Mouse (Mus musculus): Measurements from ENCODE around the gene Ddhd1. TPM values are rescaled to one million over a fixed set of nuclear protein-coding genes. Genes with fewer than 3 reads are reported as not detected.

Gene Ddhd1
- total RNA-seq (2022), result 10 to 100 TPM in 3 of 4 experiments, 1 to 10 TPM in 1; 8.9 to 10.8 (median 10.3) TPM

DNA sequence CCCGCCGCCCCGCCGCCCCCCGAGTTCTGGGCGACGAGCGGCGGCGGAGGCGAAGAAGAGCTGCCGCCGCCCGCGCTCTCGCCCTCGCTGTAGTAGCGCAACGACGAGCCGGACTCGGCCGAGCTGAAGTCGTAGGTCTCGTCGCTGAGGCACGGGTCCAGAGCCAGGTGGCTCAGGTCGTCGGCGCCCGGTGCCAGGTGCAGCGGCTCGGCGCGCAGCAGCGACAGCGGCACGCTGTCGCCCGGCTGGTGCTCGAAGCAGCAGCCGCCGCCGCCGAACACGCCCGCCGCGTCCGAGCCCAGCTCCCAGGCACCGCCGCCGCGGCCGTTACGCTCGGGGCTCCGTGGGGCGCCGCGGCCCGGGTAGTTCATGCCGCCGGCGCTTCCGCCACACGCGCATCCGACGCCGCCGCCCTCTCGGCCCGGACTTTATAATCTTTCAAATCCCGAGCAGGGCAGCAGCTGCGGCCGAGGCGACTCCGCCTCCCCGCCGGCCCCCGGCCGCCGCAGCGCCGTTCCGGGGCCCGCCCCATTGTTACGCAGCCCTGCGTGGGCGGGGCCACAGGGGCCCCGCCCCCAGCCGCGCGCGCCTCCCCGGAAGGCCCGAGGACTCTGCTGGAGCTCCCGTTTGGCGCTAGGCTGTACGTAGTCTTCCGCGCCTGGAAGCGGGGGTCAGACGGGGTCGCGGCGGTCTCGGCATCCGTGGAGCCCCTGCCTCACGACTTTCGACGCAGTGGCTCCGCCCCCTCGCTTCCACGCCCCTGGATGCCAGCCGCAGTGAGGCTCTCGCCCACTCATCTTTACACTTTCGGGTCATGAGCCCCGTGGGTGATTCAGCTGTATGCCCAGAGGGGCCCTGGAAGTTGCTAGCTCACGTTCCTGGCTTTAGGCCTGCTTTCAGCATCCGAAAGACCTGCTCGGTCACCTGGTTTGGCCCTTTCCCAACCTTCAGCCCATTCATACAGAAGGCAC lies at the start of gene Ddhd1:
Gene Ddhd1, minus strand, starts transcription at position 503 of the 971 bp plus-strand sequence.
- peak; percentile 80 for DNase-seq (ENCODE audit: low spot score)

DNA sequence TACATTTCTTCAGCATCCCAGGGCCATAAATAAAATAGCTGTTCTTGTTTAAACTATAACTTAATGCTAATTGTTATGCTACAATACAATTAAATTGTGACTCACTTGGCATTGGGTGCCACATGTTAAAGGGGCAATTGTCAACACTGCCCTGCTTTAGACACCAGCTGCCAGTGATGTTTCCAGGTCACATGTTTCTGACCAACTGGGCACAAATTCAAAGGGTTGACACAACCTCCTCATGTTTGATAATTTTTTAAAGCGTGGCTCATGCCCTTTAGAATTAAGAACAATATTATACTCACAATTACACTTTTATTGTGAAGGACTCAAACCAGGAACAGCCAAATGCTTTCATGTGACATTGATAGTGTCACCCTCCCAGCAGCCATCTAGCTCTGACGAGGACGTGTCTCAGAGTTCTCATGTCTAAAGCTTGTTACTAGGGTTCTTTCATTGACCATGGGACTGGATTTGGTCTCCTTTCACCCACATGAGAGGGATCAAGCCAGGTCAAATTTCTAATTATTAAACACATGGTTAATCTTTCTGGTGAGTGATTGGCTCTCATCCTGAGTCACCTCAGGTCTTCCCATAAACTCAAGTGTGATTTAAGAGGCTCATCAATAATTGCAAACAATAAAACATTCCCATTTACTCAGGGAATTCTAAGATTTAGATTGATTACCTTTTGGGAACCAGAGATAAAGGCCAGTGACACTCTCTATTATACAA lies 49.4 kb upstream of the Ddhd1 start:
- DNase-seq (ENCODE audit: low spot score), result no peak

DNA sequence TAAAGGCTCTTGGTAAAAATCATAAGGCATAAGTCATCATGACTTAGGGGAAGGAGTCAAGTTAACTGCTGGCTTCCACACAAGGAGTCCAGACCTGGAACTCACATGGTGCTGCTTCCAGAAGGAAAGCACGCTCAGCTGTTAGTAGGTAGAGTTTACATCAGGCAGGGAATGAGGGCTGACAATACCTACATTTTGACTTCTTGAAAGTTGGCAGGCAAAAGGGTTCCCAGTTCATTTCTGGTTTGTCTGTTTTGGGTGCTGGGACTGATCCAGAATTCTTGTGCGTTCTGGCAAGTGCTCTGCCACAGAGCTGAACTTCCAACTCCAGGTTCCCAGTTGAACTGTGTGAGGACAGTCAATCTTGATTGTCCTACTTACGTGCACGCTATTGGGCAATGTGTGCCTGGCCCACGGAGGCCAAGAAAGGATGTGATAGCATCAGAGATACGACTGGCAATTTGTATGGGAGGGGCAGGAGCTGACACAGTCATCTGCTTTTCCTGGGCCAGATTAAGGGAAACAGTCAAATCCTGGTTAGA lies 42.2 kb upstream of the Ddhd1 start:
- peak; percentile 15 for DNase-seq (ENCODE audit: low spot score)

DNA sequence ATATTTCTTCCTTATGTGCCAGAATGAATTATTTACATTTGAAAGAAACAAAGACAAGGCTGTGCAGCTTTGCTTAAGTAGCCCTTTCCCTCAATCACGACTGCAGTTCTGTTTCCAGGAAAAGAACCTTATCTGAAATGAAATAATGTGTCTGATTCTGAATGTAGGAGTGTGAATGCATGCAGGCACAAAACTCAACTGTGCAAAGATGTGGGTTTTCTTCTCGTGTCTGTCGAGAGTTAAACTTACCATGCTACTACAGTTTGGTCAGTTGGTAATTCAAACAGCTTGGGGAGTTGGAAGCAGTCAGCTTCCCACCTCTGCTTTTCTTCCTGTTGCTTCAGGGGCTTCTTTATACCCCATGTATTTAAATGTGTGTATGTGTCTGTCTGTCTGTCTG lies 40.9 kb upstream of the Ddhd1 start:
- DNase-seq (ENCODE audit: low spot score), result no peak

DNA sequence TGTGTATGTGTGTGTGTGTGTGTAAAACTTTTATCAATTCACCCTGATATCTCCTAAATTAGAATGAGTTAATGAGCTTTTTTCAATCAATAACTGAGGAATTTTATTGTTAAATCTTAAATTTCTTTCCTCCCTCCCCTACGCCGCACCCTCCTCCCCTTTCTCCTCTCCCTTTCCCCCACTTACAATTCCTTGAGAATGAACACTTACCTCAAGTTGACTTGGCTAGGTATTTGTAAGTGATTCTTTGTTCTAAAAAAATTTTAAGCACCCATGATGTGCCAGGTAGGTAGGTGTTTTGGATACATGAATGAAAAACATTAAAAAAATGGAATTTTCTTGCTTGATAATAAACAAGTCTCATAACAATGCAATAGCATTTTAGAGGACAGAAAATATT lies 38.2 kb upstream of the Ddhd1 start:
- no peak for DNase-seq (ENCODE audit: low spot score)

DNA sequence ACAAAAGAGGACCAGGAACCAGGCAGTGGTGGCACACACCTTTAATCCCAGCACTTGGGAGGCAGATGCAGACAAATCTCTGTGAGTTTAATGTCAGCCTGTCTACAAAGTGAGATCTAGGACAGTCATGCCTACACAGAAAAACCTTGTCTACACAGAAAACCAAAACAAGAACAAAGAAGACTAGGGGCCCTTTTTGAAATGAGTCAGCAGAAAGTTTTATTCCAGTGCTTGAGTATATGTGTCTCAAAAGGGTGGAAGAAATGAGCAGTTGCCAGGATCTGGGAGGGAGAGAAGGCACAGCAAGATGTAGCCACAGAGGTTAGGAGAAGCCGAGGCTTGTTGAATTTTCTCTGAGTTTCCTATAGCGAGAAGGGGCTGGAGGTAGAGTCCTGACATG lies 35.9 kb upstream of the Ddhd1 start:
- DNase-seq (ENCODE audit: low spot score), result no peak

DNA sequence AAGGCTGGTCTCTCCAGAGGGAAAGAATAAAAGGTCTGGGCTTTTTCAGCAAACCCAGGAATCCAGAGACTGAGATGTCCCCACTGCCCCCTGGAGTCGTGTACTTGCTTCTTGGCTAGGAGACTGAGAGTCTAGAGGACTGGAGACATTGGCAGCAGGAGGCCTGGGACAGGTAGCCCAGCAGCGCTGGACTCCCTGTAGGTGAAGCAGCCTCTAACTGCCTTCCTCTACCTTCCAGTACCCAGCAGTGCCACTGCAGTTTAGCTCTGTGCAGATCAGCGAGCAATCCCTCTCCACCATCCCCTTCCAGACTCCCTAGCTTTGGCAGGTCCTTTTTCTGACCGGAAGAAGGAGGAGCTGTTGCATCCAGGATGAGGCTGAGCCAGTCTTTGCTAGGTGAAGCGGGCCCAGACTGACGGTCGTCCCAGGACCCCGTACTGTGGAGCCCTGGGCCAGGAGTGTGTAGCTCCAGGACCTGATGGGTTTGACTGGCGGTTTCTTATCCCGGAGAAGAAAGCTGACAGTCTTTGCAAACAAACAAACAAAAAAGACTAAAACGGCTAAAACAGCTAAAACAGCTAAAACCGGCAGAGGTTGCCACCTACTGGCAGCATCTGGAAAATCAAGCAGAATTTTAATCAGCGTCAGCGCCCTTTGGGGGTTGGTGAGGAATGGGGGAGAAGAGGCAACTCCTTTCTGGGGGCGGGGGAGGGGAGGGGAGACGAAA lies 32.7 kb upstream of the Ddhd1 start:
- DNase-seq (ENCODE audit: low spot score), result peak; percentile 38

DNA sequence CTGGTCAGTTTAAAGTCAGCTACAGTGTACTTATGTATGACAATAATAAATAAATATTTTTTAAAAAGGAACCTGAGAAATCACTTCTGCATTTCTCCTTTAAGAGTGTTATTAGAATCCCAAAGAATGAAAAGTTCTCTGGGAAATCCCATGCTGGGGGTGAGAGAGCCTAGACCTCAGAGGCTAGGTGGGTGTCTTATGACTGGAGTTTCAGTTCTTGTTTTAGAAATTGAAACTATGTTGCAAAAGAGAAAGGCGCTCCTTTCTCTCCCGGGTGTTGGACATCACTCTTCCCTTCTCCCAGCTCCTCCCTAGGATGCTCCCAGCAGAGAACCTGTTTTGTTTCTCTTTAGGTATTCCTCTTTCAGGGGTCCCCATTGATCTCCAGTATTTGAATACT lies 27.4 kb upstream of the Ddhd1 start:
- DNase-seq (ENCODE audit: low spot score), result no peak

DNA sequence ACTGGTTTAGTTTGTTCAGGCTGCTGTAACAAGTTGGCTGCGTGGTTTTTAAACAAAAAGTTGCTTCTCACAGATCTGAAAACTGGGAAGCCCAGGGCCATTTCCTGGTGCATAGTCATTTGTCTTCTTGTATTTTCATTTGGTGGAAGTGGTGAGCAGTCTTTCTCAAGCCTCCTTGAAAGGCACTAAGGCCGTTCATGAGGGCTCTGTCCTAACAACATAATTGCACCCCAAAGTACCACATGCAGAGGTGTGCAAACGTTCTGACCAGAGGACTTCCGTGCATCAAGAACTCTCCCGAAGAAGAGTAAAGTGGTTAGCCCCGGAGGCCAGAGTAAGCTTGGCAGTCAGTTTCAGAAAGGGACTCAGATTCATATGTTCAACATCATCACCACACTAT lies 18.8 kb upstream of the Ddhd1 start:
- no peak for DNase-seq (ENCODE audit: low spot score)

DNA sequence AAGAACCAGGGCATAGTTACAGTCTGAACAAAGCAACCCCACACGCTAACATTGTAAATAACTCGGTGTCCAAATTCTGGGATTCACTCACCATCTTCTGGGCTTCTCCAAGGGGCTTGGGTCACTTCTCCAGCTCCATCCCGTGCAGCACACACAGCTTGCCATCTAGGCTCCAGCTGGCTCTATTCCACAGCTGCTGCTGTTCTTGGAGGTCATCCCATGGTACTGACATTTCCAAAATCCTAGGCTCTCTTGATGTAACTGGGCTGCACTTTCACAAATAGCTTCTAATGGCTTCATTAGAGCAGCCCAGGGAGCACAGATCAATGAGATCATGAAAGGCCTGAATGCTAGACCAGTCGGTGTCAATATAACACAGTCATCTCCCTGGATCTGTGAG lies 10.4 kb upstream of the Ddhd1 start:
- peak; percentile 73 for DNase-seq (ENCODE audit: low spot score)

DNA sequence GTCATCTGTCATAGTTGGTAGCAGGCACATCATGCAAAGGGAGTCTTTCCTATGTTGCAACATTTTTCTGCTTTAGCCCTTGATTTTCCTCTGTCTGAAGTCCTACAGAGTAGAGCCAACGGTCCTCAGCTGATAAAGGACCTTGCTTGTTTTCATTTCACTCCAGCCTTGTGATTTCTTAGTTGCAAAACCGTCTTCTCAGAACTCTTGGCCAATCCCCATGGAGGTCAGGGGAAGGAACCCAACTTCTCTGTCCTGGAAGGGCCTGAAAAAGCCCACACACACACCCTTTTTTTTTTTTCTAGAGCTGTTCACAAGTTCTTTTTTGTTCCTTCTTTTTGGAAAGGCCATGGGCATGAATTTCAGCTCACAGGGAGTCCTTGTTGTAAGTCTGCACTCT lies 9.3 kb upstream of the Ddhd1 start:
- DNase-seq (ENCODE audit: low spot score), result peak; percentile 60

DNA sequence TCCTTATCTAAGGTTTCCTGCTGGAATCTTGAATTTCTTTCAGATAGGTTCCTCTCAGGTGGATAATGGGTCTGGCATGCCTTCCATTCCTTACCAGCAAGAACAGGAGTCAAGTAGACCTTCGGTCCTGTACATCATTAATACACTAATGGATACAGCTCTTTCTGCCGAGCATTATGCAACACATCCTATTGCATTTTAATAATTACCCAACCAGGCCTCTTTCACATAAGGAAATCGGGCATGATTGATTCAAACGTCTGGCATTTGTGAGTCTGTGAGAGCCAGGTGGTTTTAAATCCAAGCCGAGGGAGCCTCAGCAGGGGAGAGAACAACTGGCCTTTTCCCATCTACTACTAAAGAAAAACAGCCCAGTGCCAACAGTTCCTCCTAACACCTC lies 3.6 kb upstream of the Ddhd1 start:
- DNase-seq (ENCODE audit: low spot score), result no peak

DNA sequence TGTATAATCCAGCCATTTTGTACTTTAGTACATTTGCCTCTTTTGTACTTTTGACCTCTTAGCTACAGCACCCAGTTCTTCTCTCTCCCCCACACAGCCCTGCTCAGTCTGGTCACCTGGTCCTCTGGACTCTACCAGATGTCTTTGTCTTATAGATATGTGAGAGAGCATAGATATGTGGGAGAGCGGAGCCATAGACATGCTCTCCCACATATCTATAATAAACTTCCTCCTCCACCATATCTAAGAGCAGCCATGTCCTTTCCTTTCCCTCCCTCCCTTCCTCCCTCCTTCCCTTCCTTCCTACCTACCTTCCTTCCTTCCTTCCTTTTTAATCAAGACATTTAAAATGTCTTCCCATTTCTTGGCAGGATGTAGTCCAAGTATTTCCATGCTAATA lies 2.4 kb upstream of the Ddhd1 start:
- DNase-seq (ENCODE audit: low spot score), result no peak

DNA sequence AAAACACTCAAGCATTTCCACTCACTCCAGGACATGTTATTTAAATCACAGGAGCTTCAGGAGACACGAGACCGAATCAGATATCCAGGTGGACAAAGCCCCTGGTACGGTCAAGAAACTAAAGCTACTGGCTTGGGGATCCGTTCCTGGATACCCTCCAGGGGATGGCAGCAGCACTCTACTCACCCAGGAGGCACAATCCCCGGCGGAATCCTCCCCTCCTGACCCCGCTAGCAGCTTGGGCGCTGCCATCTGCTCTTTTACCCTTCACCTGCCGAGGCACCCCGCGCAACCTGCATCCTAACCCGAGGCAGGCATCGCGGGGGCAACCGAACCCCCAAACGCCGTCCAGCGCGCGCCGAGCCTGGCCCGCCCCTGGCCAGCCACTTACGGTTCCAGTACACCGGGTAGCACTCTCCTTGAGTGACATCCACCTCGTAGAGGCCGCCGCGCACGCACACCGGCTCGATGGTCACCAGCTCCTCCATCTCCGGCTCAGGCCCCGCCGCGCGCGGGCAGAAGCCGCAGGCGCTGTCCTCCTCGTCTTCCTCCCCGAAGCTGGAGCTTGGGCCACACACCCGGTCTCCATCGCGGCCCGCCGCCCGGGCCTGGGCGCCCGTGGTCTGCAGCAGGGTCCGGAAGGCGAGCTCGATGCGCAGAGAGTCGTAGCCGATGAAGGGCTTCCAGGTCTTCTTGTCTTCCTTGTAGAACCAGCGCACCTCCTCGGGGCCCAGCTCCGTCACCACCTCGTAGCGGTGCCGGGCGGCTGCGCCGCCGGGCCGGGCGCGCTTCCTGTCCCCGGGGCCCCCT lies 907 bp downstream of the Ddhd1 start:
- peak; percentile 21 for DNase-seq (ENCODE audit: low spot score)

DNA sequence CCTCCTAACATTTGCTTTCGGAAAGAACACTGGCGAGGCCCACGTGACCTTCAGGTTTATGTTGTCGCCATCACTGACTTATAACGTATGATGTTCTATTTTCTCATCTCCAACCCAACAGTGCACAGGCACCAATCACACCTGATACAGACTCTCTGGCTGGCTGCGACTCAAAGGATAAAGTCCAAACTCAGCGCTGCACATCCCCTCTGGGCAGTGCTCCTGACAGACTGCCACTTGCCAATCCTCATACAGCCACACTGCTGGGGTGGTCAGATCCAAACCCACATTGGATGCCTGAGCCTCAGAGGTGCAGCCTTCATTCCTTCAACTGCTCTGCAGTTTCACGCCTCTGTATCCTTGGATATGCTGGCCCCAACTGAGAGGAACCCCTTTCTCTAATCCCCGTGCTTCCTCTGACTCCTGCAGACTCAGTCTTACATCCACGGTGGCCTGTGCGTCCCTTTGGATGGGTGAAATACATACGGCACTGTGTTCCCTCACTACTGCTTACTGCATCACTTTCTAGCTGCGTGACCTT lies 3.0 kb downstream of the Ddhd1 start:
- no peak for DNase-seq (ENCODE audit: low spot score)

DNA sequence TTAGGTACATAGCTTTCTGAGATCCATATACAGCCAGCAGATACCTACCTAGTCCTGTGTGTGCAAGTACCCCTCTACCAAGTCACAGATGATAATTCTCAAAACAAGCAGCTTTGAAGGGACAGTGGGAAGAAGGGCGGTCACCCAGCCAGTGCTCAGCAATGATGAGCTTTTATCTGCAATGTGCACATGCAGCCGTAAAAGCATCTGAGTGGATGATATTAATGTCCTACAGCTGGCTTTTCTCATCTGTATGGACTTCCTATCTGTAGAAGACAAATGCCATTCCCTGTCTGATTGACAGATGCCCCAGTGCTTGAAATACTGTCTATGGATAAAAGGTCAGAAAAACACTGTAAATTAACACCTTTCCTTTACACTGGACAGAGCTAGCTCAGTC lies 4.2 kb downstream of the Ddhd1 start:
- DNase-seq (ENCODE audit: low spot score), result no peak

DNA sequence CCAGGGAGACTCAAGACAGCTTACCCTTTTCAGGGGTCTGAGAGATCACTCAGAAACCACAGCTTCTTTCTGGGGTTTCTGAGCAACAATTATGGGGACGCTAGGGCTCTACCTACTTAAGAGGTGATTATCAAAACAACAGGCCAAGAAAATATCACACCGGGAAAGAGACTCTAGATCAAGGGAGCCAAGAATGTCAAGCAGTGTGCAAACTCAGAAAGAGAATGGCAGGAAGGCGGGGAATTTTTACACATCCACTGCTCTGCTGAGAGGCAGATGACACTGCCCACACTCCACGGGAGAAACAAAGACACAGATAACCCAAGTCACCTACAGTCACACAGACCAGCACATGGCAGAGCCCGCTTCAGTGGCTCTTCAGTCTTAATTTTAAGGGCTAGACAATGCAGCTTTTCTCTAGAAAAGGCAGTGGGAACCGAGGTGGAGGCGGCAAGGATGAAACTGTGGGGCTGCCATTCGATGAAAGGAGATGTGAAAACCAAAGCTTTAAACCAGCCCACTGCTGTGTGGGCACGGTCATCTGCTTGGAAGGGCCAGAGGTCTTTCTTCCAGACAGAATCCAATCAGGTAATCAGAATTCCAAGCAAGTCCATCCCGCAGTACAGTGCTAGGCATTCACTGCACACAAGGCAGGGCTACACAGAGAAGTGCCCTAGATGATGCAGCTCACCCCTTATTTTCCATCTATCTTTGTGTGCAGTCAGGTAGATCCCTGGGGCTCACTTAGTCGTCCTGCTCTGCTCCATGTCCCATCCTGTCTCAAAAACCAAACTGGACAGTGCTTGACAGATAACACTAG lies 8.7 kb downstream of the Ddhd1 start:
- no peak for DNase-seq (ENCODE audit: low spot score)

DNA sequence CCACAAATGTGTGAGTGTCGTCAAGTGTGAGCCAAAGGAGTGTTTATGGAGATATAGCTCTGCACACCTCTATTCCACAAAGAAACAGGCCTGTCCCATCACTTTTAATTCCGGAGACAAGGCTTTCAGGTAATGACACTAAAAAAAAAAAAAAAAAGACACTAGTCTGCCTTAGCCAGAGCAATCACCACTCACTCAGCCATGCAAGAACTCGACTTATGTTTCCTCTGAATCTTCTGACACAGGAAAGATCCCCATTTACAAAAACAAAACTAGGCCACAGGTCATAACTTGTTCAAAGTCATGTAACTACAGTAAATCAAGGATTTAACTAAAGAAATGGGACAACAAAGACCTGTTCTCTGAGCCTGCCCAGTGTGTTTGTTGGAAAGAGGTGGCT lies 9.8 kb downstream of the Ddhd1 start:
- DNase-seq (ENCODE audit: low spot score), result no peak

DNA sequence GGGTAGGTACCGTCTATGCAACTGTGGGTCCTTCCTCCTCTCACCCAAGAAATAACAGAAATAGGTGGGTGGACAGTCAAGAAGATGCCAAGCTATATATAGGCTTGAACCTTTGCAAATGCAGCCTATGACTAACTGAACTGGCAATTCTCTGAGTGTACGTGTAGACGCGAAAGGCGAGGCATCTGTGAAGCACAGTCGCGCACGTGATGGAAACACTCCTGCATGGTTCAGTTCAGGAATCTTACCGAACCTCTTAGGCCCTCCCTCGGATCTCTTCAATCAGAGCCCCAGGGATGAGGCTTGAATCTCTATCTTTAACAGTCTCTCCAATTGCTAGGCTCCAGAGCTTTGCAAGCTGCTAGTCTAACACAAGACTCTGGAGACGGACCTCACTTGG lies 10.3 kb downstream of the Ddhd1 start:
- DNase-seq (ENCODE audit: low spot score), result no peak

DNA sequence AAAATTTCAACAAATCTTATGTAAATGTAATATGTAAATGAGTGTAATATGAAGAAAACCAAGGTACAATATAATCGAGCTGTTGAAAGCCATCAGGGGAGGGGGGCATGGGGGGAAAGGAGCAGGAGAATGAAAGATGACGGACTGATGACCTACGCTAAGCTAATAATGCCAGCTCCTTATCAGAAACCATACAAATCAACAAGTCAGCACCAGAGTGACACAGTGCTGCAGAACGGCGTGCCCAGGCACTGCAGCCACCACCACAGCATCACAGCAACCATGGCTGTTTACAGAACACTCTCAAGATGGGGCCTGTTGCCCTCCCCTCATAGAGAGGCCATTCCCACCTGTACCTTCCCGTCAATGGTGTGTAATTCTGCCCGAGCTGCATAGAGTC lies 10.8 kb downstream of the Ddhd1 start:
- no peak for DNase-seq (ENCODE audit: low spot score)
